Mouse (Mus musculus) thymus, adult 18-20 months (tissue): ENCODE data around the gene Tmeff1.
"Not testable (repeated sequence)": the region's sequence is repeated elsewhere in the genome, so short reads cannot be mapped to it uniquely, and the experiment has no call there.

ENCODE experiments used
- DNase-seq, 2 experiments: peaks; one replicate each; pipeline ENCODE4 v3.0.0; 2022; ENCODE audit warnings: mixed read lengths in 2 of 2

Gene Tmeff1

DNA sequence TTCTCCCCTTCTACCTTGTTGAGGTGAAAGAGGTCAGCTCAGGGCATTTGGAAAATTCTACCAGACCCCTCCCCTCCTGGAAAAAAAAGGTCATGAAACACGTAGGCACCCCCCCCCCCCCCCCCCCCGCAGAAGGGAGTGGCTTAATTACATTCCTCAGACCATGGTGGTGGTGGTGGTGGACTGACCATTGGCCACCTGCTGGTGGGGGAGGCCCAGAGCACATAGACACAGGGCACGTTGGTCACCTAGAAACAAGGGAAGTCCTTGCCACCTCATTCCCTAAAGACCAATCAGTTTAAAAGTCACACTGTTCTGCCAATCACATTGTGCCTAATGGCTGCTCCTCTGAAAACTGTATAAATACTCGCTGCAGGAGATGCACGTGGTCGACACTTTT lies 94.8 kb downstream of the Tmeff1 start:
- not testable (repeated sequence) for DNase-seq

DNA sequence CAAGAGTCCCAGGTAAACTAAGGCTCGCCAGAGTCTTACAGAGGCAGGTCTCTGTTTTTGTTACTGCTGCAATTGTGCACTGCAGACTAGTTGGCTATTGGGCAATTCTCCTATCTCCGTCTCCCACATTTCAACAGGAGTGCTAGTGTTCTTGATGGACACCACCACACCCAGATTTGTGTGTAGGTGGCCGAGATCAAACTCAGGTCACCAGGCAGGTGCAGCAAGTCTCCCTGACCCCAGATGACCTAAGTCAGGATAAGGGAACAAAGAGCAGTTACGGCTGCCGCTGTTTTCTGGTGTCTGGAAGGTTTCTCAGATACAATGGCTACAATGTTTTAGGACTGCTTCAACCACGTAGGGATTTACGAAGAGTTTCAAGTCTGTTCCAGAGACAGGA lies 95.2 kb downstream of the Tmeff1 start:
- no peak for DNase-seq

DNA sequence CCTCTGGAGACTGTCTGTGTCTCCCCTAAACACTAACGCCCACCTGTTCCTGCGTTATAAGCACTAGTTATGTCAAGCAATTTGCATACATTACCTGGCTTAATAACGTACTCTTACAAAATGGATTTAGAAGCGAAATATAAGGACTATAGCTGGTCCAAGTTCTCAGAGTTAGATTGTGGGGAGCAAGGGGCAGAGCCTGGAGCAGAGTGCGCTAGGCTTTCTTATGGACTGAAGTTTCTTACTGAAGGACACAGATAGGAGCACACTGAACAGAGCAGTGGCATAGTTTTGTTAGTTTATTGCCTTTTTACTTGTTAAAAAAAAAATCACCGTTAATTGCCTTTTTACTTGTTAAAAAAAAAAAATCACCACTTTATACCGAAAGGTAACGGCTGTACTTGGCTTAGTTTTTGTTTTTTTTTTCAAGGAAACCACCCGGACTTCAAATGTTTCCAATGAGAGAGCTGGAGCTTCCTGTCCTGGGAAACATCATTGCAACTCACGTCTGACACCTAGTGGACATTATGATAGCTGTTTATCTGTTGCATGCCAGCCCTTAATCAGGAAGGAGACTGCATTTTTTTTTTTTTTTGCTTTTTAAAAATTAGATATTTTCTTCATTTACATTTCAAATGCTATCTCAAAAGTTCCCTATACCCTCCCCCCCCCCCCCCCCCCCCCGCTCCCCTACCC lies 95.8 kb downstream of the Tmeff1 start:
- DNase-seq: no peak

DNA sequence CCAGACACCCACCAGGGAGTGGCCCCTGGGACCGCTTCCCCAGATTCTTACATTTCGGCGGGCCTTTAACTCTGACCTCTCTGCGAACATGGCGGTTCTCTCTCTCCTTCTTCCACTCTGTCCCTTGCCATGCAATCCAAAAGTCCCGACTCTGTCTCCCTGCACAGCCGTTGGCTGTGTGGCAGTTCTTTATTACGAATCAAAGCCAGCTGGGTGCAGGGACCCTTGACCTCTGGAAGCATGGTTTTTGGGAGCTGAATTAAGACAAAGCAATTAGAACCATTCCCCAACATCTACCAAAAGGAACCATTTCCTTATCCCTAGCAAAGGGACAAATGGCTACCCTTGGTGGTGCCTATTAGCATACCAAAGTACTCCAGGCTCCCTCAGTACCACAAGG lies 98.2 kb downstream of the Tmeff1 start:
- no peak for DNase-seq

DNA sequence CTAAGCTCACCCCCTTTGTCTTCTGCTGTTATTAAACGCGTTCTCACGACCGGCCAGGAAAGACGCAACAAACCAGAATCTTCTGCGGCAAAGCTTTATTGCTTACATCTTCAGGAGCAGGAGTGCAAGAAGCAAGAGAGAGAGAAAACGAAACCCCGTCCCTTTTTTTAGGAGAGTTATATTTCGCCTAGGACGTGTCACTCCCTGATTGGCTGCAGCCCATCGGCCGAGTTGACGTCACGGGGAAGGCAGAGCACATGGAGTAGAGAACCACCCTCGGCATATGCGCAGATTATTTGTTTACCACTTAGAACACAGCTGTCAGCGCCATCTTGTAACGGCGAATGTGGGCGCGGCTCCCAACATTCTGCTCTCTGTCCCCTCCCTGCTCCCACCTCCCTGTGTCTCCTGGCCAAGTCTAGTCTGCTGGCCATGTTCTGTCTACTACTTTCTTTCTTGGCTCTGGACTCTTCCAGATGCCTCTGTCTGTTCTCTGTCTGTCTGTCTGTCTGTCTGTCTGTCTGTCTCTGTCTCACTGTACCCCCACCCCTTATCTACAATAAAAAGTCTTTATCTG lies 98.7 kb downstream of the Tmeff1 start:
- not testable (repeated sequence) for DNase-seq

DNA sequence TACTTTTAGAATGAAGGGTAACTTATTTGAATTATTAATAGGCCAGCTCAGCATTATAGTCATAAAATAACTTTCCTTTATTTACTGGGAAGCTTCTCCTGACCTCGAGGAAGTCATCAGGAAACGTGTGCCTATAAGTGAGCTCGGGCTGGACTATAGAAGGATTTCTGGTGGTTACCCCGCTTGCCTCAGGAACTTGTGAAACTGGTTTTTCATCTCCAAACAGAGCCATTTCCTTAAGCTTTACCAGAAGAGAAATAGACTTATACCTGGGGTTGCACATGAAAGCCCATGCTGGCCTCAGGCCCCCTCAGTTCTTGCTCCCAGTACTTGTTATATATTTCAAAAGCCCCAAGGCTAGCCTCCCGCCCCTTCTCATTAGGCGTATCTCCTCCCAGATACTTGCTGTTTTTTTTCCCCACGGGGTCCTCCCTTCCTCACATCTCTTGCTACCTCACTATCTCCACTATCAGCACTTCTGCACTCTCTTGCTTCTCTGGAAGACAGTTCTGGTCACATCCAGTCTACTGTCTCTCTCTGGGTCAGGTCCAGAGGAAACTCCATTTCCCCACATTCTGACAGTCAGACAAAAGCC lies 99.7 kb downstream of the Tmeff1 start:
- no peak for DNase-seq

DNA sequence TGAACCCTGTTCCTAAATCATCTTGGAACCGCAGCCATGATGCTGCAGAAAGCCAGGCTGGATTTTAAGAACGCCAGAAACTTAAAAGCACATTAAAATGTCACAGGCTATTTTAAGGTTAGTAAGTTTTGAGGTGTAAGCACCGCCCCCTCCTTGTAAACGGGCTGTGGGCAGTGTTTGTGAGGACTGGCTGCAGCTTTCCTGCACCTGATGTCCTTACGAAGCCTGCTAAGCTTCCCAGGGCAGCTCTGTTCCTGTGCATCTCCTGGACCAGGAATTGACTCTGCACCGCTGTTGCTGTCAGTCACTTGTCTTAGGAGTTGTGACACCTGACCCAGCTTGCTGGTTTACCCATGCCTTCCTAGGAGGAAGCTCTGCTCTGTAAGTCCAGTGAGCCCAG lies 103.2 kb downstream of the Tmeff1 start:
- DNase-seq: no peak

DNA sequence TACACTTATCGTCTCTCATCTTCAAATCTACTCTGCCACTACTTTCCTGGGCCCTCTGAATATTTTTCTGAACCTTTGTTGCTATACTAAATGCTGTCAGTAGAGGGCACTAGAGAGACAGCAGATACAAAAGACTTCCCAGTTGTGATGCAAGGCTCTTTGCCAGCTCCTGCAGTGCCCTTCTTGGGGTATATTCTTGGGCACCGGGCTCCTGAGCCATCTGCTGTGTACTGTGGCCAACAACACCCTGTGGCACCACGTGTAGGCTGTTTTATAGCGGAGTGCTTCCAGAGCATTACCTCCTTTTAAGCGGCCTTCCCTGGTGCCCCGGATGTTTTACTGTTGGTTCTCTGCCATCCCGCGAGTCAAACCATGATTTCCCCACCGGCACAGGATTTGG lies 105.7 kb downstream of the Tmeff1 start:
- DNase-seq: no peak

DNA sequence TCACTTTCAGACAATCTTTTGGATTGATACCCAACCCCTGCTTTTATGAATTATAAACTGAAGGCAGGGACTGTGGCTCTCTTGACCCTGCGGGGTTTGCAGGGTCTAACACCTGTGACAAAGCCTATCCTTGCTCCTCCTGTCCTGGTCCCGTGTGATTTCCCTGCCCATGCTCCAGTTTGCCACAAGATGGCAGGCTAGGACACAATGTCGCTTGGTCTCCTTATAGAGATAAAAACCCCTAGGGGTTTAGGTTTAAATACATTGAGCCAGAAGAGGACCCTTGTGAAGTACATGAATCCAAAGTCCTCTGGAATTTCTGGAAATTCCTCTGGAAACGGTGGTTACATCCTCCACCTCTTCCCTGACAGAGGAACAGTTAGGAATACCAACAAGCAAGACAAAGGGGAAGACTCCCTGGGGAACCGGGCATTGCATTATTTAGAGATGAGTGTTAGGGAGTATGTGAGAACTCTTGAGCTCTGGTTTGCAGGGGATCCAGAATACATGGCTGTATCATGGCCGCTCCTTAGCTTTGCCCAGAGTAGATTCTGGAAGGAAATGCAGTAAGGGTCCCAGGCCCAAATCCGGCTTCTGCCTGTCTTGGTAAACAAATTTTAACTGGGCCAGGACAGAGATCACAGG lies 106.9 kb downstream of the Tmeff1 start:
- no peak for DNase-seq

DNA sequence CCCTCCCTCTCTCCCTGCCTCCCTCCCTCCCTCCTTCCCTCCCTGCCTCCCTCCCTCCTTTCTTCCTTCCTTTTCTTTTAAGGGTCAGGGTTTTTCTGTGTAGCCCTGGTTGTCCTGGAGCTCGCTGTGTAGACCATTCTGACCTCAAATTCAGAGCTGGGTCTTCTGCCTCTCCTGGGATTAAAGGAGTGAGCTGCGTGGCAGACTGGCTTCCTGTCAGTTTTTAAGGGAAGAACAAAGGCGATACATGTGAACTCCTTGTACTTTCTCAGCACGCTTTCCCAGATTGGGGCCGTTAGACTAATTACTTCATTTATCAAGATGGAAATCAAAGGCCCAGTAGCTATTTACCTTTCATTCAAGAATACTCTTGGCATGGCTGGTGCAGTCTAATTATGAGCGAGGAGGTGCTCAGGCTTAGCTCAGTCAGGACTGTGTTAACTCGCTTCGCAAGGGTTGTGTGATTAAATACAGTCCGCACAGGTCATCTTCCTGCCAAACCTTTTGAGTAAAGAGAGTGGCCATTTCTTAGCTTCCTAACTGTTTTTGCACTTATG lies 107.8 kb downstream of the Tmeff1 start:
- no peak for DNase-seq

DNA sequence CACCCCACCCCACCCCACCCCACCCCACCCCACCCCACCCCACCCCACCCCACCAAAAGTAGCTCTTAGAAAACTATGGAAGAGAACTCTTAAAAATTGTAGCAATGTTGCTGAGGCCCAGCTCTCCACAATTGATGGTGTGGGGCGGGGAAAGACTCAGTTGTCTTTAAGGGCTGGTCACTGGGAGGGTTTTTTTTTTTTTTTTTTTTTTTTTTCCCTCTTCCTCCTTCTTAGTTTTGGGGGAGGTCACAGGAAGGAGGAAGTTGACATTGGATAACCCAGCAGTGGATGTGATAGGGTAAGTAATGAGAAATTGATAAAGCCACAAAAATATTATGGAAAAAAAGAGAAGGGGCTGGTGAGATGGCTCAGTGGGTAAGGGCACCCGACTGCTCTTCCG lies 111.7 kb downstream of the Tmeff1 start:
- no peak for DNase-seq

DNA sequence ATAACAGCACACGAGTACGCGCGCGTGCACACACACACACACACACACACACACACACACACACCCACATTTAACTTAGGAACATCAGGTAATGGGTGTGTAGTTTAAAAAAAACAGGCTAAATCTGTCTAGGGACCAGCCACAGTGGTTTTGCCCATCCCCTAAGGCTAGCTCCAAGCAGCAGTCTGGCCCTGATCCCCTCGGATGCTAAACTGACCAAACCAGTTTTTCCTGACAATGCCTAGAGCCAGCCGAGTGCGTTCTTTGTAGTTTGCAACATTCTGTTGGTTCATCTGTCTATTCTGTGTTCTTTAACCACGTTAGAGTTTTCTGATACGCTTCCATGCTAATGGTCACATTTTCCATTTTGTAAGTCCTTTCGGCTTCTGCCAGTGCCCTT lies 112.3 kb downstream of the Tmeff1 start:
- DNase-seq: no peak
